Mouse (Mus musculus): ENCODE results near the gene Fndc9.

The Fndc9 gene

GRCm38 (mm10) chr11:46235334-46235733 is at the start of gene Fndc9:
Gene Fndc9 (plus strand): TSS chr11:46235531.
- DNase-seq (ENCODE audit: low spot score), result no peak

DNA sequence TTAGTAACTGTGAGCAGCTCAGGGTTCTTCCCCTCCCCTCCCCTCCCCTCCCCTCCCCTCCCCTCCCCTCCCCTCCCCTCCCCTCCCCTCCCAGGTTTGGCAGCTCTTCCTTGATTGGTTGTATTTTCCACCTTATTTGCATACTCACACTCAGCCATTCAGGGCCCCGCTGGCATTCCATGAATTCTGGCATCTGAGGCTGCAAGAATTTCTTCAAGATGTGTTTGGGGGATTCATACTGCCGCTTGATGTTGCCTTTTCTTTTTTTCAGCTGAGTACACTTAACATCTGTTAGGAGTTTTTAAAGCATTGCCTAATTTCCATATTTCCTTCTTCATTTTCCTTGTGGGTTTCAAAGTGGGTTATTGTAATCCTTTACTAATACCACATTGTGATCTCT is 47.0 kb upstream of the Fndc9 start:
- no peak for DNase-seq (ENCODE audit: low spot score)

GRCm38 (mm10) chr11:46194175-46194574 is 41.2 kb upstream of the Fndc9 start:
- DNase-seq (ENCODE audit: low spot score), result no peak

- DNase-seq (ENCODE audit: low spot score), result no peak
Measured at GRCm38 (mm10) chr11:46200664-46201063, 34.7 kb upstream of the Fndc9 start.

DNA sequence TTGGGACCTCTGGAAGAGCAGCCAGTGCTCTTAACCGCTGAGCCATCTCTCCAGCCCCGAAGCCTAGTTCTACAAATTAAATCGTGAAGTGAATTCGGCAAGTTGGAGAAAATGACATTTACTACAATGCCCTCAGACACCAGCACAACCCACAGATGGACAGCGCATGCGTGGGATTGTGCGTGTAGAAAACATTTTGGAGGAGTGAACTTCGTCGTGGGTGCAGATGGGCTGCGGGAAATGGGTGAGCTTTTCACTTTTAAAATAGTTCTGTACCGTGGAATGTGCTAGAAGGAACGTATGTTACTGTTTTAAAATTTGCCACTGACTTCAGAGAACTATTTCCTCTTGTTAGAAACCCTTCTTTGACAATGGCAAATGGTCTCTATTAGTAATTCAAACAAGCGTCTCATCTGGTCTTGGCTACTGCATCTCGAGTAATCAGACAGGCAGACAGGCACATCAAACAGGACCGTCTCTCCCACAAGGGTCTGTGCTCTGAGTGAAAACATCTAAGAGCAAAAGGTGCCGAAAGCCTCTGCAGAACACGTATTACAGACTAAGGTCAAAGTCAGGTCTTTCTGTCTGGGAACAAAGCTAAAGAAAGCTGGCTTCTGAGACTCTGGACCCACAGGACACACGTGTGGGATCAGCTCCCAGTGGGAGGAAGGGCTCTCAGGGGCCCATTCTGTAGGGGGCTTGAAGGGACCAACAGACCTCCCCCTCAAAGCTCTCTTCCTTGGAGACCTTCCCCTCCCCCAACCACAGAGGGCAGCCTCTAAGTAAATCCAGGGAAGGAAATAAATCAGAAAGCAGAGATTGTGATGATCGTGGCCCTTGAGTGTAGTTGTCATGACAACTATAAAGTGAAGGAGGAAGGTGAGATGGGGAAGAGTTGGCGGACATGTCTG is 33.4 kb upstream of the Fndc9 start:
- no peak for DNase-seq (ENCODE audit: low spot score)

GRCm38 (mm10) chr11:46202547-46202887 is 32.8 kb upstream of the Fndc9 start:
- DNase-seq (ENCODE audit: low spot score), result no peak

DNA sequence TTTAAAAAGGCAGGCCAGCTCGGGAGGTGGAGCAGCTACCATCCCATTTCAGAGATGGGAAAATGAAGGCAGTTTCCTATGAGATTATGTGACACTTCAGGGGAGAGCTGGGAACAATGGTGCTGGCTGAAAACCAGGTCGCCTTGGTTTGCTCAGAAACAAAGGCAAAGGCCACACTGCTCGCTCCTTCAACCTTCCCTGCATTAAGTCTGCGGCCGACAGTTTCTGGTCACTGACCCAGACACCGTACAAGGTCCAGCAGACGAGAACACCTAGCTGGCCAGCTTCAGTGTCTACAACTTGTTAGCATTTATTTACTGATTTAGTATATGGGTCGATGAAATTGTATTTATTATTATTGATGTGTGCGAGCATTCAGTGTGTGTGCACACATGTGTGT is 30.5 kb upstream of the Fndc9 start:
- DNase-seq (ENCODE audit: low spot score), result no peak

DNA sequence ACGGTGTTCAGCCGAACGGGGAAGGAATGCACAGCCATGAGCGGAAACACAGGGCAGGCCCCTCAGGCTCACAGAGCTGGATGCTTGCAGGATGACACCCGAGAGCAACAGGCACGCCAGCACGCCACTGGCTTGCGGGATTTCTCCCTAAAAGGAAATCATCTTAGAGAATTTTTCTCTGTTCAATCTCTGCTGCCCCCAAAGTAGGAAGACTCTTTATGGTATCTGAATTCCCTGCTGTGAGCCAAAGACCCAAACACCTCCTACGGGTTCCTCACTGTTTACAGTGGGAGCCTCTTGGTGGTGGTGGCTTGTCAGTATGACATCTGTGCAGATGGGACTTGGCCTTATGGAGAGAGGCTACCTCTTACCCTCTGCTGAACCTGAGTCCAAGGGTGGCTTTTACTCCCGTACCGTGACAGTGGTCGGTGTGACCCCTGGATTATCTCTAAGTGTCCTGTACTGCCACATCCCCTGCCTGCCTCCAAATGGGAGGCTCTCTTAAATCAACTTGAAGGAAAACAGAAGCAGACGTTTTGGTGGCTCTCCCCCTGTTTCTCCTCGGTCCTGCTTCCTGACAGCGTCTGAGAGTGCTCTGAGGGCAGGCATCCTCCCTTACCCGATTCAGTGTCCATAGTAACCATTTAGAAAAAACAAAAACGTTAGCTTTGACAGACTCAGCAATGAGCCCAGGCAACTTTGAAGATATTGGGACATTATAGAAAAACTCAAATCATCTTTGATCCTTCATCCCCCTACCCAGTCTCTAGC is 29.5 kb upstream of the Fndc9 start:
- no peak for DNase-seq (ENCODE audit: low spot score)

DNA sequence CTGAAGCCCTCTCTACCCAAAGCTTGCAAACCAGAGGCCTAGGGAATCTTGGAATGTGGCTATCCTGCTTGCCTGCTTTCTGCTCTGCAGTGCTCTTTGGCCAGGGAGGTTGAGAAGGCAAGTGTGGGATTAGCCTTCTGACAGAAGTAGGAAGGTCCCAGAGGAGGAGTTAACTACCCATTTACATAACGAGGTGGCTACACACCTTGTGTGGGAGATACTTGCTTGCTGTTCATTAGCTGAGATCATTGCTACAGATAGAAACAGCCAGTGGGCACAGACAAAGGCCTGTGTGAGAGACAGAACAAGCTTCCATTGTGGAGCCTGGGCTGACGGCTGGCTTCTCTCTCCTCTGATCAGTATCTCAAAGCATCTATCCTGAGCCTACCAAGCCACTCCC is 25.4 kb upstream of the Fndc9 start:
- DNase-seq (ENCODE audit: low spot score), result no peak

DNA sequence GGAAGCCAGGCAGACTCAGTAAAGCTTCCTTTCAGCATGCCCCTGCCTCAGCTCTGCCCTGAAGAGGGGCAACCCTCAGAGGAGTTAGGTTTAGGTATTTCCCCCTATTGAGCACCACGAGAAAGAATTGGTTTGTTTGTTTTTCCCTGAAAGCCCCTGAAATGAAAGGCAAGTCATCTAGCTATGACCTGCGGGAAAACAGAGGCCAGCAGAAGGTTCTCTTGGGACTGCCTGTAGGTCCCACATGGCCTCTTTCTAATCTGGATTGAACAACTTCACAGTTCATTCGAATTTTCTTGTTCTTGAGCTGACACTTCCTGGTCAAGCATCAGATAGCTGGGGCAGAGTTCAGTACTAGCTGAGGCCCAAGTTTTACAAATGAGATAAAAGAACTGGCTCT is 23.5 kb upstream of the Fndc9 start:
- peak; percentile 3 for DNase-seq (ENCODE audit: low spot score)

DNA sequence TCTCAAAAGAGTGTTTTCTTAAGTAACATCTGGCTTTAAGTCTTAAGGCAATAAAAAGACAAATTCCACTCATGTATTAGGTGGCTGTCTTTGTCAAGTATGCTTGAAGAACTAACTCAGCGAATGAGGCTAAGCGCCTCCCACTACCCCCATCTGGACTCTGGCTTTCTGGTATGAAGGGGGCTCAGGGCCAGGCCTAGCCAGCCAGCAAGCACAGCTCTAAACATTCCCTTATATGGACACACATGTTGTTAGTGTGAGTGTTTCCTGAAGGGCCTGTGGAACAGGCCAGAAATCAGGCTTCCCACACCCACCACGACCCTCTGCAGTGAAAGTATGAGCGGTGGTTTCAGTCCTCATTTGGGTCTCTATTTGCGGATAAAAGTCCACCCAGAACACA is 21.5 kb upstream of the Fndc9 start:
- no peak for DNase-seq (ENCODE audit: low spot score)

DNA sequence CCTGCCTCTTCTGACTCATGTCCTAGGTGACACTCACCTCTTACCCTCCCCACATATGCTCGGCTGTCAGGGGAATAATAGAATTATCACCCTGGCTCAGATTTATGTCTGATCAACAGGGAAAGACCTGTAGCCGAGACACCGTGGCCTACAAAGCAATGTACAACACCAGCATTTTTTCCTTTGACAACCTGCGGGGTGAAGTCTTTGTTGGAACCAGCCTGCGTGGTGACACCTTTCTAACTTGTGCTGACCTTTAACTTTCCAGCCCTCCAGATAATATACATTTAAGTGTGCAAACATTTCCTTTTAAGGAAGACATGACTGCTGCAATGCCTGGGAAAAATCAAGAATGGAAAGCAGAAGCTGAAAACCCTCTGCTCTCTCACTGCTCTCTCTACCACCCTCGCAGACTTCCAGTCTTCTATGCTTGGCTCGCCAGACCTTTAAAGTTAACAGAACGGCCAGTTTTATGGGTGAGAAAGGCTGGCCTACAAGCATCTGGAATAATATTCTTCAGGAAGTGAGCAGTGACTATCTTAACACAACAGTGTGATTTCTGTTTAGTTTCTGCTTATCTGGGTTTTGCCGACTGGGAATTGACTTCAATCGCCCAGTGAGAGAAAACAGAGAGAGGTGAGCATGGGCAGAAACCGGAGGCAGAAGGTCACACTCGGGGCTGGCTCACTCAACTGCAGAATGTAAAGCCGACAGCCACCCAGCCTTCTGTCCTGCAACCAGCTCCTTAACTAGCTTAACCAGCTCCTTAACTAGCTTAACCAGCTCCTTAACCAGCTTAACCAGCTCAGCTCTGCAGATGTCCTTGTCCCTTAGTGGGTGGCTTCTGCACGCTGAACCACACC is 20.7 kb upstream of the Fndc9 start:
- DNase-seq (ENCODE audit: low spot score), result no peak

- DNase-seq (ENCODE audit: low spot score), result peak; percentile 91
Measured at GRCm38 (mm10) chr11:46215354-46215753, 20.0 kb upstream of the Fndc9 start.

DNA sequence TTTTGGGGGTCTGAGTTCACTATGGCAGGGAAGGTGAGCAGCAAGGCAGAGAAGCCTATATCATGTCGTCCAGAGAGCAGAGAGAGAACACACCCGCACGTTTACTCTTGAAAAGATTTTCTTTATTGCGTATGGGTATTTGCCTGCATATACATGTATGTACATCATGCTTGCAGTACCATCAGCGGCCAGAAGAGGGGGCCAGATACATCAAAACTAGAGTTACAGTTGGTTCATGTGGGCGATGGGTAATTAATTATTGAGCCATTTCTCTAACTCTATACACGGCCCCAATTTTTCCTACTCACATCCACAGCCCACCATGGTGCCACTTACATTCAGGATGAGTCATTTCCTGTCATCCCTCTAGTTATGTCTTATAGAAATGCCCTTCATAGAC is 18.7 kb upstream of the Fndc9 start:
- DNase-seq (ENCODE audit: low spot score), result peak; percentile 7

DNA sequence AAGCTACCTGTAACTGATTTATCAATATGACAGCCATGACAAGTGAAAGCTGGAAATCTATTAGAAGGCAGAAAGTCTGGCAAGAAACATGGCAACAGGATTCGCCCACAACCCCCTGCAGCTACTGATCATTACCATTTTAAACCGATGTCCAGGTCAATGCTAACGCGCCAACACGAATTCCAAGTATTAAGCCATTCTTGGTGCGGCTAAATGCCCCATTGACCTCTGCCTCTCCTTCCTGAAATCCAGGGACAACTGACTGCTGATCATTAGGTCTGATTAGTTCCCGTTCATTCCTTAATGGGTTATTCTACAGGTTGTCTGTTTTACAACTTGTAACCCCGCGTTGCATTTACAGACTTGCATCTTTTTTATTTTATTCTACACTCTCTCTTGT is 17.6 kb upstream of the Fndc9 start:
- no peak for DNase-seq (ENCODE audit: low spot score)

GRCm38 (mm10) chr11:46218584-46218983 is 16.7 kb upstream of the Fndc9 start:
- no peak for DNase-seq (ENCODE audit: low spot score)

- no peak for DNase-seq (ENCODE audit: low spot score)
Measured at GRCm38 (mm10) chr11:46219380-46219779, 16.0 kb upstream of the Fndc9 start.

- no peak for DNase-seq (ENCODE audit: low spot score)
Measured at GRCm38 (mm10) chr11:46220211-46220610, 15.1 kb upstream of the Fndc9 start.

- no peak for DNase-seq (ENCODE audit: low spot score)
Measured at GRCm38 (mm10) chr11:46223575-46223974, 11.8 kb upstream of the Fndc9 start.

DNA sequence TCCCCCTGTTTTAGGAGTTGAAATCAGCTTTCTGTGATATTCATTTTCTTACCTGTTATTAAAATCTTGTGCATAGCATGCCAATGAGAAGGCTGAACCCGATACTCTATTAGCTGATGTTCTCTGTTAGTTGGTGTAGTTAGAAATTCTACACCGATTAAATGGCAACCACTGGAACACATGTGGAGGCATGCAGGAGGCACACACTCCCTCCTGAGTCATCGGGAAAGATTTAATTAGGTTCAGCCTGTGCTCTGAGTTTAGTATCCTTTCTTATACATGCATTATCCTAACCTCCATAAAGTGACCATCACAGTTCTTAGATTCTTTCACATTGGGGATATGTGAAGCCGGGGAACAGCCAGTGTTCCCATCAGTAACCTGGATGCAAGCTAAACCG is 10.0 kb upstream of the Fndc9 start:
- no peak for DNase-seq (ENCODE audit: low spot score)

GRCm38 (mm10) chr11:46230184-46230583 is 5.1 kb upstream of the Fndc9 start:
- DNase-seq (ENCODE audit: low spot score), result no peak

GRCm38 (mm10) chr11:46232803-46233202 is 2.5 kb upstream of the Fndc9 start:
- DNase-seq (ENCODE audit: low spot score), result no peak

Measured in adipocyte (in vitro differentiated cells).